Mouse (Mus musculus): Measurements from ENCODE around the gene Tsr1.

Gene Tsr1

DNA sequence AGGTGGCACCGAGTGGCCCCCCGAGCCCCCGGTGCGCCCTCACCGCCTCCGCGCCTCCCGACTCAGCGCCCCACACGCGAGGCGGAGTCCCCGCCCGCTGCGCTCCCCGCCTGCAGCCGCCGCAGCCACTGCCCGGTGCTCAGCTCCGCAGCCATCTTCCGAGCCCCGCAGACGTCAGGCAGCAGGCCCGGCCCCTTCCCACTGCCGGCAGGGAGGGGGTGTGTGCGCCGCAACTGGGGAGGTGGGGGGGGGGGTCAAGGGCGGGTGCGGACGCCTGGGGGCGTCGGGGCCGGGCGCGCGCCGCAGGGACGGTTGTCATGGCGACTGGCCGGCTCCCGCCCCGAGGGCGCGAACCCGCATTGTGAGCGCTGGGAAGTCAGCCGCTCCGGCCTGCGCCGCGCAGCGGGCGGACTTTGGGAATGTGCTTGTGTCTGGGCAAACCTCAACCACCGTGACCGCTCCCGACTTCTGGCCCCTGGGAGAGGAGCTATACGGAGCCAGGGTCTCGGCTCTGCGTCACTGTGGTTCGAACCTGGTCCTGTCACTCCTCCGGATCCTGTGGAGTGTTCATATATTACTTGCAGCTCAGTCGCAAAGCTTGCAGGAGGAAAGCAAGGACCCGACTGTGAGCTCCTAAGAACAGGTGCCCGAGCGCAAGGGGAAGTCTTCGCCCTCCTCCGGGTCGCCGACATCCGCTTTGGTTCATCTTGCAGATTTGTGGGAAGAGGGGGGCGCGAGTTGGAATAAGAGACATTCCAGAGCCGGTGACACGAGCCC lies 782 bp upstream of the Tsr1 start, which contains the start of gene Sgsm2:
Sgsm2 (minus strand) TSS at position 160 of the 777 bp plus-strand sequence.
- DNase-seq (ENCODE audit: low spot score in 2 of 2) = peak; percentile 52 to 54

DNA sequence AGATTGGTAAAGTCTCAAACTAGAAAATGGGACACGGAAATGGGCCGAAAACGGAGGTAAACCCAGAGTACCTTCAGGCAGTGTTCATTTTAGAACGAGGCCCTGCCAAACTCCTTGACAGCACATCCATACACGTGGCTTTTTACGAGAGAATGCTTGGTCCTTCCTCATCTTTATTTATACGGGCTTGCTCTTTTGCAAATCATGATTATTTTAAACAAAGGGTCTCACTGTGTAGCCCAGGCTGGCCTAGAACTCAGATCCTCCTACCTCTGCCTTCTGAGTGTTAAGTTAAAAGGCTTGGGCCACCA lies 601 bp downstream of the Tsr1 start:
- DNase-seq (ENCODE audit: low spot score in 2 of 2) = no peak

DNA sequence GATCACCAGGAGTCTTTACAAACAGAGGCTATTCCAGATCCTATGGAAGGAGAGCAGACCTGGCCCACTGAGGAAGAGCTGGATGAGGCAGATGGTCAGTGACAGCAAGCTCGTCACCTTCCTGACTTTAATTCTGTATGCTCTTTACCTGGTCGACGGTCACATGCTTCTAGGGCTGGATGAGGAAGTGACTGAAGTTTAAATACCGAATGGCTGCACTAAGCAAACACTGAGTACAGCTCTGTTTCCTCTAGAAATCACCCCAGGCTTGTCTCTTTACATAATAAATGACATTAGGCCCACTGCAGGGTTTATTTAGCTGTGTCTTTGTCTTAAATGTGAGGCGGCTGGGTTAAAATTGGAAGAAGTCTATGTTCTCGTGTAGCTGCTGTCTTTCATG lies 3.7 kb downstream of the Tsr1 start:
- no peak for DNase-seq (ENCODE audit: low spot score in 2 of 2)

DNA sequence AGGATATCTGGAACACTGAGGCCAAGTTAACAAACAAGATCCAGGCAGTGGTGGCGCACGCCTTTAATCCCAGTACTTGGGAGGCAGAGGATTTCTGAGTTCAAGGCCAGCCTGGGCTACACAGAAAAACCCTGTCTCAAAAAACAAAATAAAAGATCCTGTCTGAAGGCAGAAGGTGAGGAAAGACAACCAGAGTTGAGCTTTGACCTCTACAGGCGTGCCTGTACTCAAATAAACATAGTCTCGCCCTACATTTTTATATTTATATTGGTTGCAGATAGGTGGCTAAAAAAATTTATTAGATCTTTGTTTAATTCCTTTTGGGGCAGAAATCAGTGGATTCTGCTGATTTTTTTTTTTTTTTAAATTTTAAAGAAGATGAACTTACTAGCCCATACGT lies 4.5 kb downstream of the Tsr1 start:
- DNase-seq (ENCODE audit: low spot score in 2 of 2) = no peak

GRCm38 (mm10) chr11:74907850-74908249 lies 10.0 kb downstream of the Tsr1 start:
- no peak for DNase-seq (ENCODE audit: low spot score in 2 of 2)

- DNase-seq (ENCODE audit: low spot score in 2 of 2) = no peak
These were observed 10.9 kb downstream of the Tsr1 start for GRCm38 (mm10) chr11:74908618-74909399.

DNA sequence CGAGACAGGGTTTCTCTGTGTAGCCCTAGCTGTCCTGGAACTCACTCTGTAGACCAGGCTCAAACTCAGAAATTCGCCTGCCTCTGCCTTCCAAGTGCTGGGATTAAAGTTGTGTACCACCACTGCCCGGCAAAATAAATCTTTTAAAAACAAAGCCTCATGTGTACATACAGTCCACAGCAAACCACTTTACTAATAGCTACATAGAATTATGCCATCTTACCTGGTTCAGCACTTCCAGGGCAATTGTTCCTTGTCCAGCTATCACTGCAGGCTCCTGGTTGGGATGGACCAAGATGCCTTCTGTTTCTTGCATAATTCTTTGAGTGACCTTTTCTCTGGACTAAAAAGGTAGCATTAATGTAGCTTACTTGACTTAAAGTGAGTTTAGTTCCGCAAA lies 12.1 kb downstream of the Tsr1 start:
- DNase-seq (ENCODE audit: low spot score in 2 of 2) = no peak

- DNase-seq (ENCODE audit: low spot score in 2 of 2) = no peak
These were observed 14.6 kb downstream of the Tsr1 start for GRCm38 (mm10) chr11:74912492-74912891.

- DNase-seq (ENCODE audit: low spot score in 2 of 2) = no peak
These were observed 21.4 kb downstream of the Tsr1 start for GRCm38 (mm10) chr11:74919249-74919648.

DNA sequence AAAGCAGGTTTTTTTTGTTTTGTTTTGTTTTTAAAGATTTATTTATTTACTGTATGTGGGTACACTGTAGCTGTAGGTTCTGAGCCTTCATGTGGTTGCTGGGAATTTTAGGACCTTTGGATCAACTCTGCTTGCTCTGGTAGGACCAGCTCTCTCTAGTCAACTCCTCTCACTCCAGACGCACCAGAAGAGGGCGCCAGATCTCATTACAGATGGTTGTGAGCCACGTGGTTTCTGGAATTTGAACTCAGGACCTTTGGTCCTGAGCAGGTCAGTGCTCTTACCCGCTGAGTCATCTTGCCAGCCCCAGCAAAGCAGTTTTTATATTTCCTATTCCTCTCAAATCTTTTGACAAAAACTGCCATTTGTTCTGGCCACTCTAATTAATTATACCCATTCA lies 26.3 kb downstream of the Tsr1 start:
- DNase-seq (ENCODE audit: low spot score in 2 of 2) = no peak

GRCm38 (mm10) chr11:74925577-74926387 lies 27.9 kb downstream of the Tsr1 start, which contains the start of the genes Smg6 and Srr:
Gene Smg6, plus strand, starts transcription at chr11:74925823.
Gene Srr, minus strand, starts transcription at chr11:74925948.
- DNase-seq (ENCODE audit: low spot score in 2 of 2) = peak; percentile 87 to 89

- no peak for DNase-seq (ENCODE audit: low spot score in 2 of 2)
These were observed 28.6 kb downstream of the Tsr1 start for GRCm38 (mm10) chr11:74926388-74927005.

GRCm38 (mm10) chr11:74927236-74927725 lies 29.4 kb downstream of the Tsr1 start:
- no peak for DNase-seq (ENCODE audit: low spot score in 2 of 2)

DNA sequence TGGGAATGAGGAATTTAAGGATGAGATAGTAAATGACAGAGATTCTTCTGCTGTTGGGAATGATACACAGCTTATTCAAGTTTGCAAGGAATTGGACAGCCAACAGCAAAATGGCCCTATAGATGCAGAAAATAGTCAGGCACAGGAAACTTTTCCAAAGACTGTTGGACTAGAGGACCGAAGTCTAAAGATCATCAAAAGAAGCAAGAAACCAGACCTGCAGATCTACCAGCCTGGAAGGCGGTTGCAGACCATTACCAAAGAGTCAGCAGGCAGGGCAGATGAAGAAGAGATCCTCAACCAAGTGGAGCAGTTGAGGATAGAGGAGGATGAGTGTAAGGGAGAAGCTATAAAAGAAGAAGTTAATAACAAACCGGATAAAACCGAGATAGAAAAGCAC lies 31.2 kb downstream of the Tsr1 start:
- DNase-seq (ENCODE audit: low spot score in 2 of 2) = no peak

DNA sequence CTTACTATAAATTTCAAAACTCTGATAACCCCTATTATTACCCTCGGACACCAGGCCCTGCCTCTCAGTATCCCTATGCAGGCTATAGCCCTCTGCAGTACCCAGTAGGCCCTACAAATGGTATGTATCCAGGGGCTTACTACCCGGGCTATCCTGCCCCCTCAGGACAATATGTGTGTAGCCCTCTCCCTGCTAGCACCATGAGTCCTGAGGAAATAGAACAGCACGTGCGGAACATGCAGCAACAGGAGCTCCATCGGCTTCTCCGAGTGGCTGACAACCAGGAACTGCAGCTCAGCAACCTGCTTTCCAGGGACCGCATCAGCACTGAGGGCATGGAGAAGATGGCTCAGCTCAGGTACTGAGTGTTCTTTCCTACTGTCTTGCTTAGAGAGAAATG lies 32.5 kb downstream of the Tsr1 start:
- DNase-seq (ENCODE audit: low spot score in 2 of 2) = no peak

GRCm38 (mm10) chr11:74946348-74946747 lies 48.5 kb downstream of the Tsr1 start:
- DNase-seq (ENCODE audit: low spot score in 2 of 2) = no peak

DNA sequence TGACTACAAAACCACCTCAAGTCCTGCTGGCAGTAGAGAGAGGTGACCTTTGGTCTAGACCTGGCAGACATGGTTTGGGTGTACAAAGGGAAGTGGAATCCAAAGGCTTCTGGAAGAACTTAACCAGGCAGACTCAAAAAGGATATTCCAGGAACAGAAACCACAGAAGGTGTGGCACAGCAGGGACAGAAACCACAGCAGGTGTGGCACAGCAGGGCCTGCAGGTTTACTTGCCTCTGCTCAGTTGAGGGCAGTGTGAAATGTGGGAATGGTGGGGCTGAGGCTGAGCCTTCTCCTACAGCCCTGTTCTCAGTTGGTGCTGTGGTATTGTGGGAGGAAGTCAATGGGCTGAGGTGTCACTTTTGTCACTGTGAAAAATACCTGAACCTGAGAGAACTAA lies 57.0 kb downstream of the Tsr1 start:
- no peak for DNase-seq (ENCODE audit: low spot score in 2 of 2)

GRCm38 (mm10) chr11:74956006-74956405 lies 58.1 kb downstream of the Tsr1 start:
- no peak for DNase-seq (ENCODE audit: low spot score in 2 of 2)

- no peak for DNase-seq (ENCODE audit: low spot score in 2 of 2)
These were observed 59.7 kb downstream of the Tsr1 start for GRCm38 (mm10) chr11:74957600-74957999.
